Mouse (Mus musculus) neutrophil, adult 59 days (primary cell): Measurements from ENCODE around the gene Serbp1. TPM values are rescaled to one million over a fixed set of nuclear protein-coding genes. Genes with fewer than 3 reads are reported as not detected.

Source experiments
- total RNA-seq, 2 experiments: library from RNA; stranded (reverse); gene quantifications; 1 replicate in 1 of 2; 2 replicates in 1 of 2; pipeline ENCODE4 v1.2.4; 2023

The Serbp1 gene
- total RNA-seq, result 100 to 1,000 TPM; 162 to 186 TPM

DNA sequence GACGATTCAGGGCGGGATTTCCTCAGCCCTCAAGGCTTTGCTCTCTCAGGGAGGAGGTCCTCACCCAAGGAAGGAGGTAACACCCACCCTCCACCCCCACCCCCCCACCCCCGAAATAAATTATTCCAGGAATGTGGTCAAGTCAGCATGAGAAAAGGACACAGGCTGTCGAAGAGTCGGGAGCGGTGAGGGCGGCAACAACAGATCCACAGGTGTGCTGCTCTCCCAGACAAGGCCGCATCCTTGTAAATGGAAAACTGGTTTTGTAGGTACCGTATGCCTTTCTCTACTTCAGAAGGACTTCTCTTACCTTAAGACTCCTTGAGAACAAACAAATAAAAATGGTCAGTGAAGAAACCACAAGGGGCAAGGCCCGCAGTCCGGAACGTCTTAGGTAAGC is at the start of gene Serbp1:
Gene Serbp1 (plus strand): TSS at position 200 of the 400 bp plus-strand sequence.

Other genes starting within 250 kb of the Serbp1 start
- 100 to 1,000 TPM; 178 to 180 TPM for gene Gadd45a, start 200.7 kb upstream of the Serbp1 start, total RNA-seq
- 1 to 10 TPM; 3.1 to 4.3 TPM for gene Il12rb2, start 138.0 kb downstream of the Serbp1 start, total RNA-seq